Mouse (Mus musculus) CH12.LX (cell line): ENCODE results near the gene Nradd.

ENCODE experiments used
- BHLHE40 ChIP-seq: IDR thresholded peaks from 2 replicates; pipeline ENCODE4 v1.6.1; 2011; ENCODE audit warnings: mild to moderate bottlenecking, low read depth, low read length, improper control_type of control experiment
- CTCF ChIP-seq, 2 experiments: IDR thresholded peaks in 1 of 2; conservative IDR thresholded peaks in 1 of 2; 2 replicates each; pipeline ENCODE4 v1.5.1; 2011 to 2012; ENCODE audit warnings: low read depth in 2 of 2, low read length in 2 of 2, improper control_type of control experiment in 1 of 2, inconsistent platforms in 1 of 2, mild to moderate bottlenecking in 1 of 2, moderate library complexity in 1 of 2
- E2F4 ChIP-seq: IDR thresholded peaks from 2 replicates; pipeline ENCODE4 v1.6.1; 2011; ENCODE audit warnings: low read depth, low read length, improper control_type of control experiment; ENCODE audit not compliant: insufficient replicate concordance
- EP300 ChIP-seq: IDR thresholded peaks from 2 replicates; pipeline ENCODE4 v1.6.1; 2011; ENCODE audit warnings: low read length, improper control_type of control experiment
- MAFK ChIP-seq: IDR thresholded peaks from 2 replicates; pipeline ENCODE4 v1.6.1; 2011; ENCODE audit warnings: low read length, improper control_type of control experiment; ENCODE audit not compliant: insufficient replicate concordance
- MXI1 ChIP-seq: IDR thresholded peaks from 2 replicates; pipeline ENCODE4 v1.6.1; 2011; ENCODE audit warnings: mild to moderate bottlenecking, low read depth, low read length, improper control_type of control experiment
- PAX5 ChIP-seq: IDR thresholded peaks from 2 replicates; pipeline ENCODE4 v1.6.1; 2012; ENCODE audit warnings: low read length, inconsistent platforms, mixed read lengths
- POLR2A ChIP-seq: IDR thresholded peaks from 2 replicates; pipeline ENCODE4 v1.6.1; 2011; ENCODE audit warnings: low read depth, mild to moderate bottlenecking, improper control_type of control experiment, low read length
- SMC3 ChIP-seq: IDR thresholded peaks from 2 replicates; pipeline ENCODE4 v1.6.1; 2011; ENCODE audit warnings: low read depth, low read length, improper control_type of control experiment
- TCF12 ChIP-seq: IDR thresholded peaks from 2 replicates; pipeline ENCODE4 v1.6.1; 2014; ENCODE audit warnings: low read depth, mild to moderate bottlenecking, inconsistent platforms, low read length, improper control_type of control experiment
- USF2 ChIP-seq: conservative IDR thresholded peaks from 2 replicates; pipeline ENCODE4 v1.6.1; 2011; ENCODE audit warnings: low read depth, low read length, improper control_type of control experiment
- ZKSCAN1 ChIP-seq: IDR thresholded peaks from 2 replicates; pipeline ENCODE4 v1.6.1; 2012; ENCODE audit warnings: low read depth, inconsistent platforms, low read length, improper control_type of control experiment, borderline replicate concordance

DNA sequence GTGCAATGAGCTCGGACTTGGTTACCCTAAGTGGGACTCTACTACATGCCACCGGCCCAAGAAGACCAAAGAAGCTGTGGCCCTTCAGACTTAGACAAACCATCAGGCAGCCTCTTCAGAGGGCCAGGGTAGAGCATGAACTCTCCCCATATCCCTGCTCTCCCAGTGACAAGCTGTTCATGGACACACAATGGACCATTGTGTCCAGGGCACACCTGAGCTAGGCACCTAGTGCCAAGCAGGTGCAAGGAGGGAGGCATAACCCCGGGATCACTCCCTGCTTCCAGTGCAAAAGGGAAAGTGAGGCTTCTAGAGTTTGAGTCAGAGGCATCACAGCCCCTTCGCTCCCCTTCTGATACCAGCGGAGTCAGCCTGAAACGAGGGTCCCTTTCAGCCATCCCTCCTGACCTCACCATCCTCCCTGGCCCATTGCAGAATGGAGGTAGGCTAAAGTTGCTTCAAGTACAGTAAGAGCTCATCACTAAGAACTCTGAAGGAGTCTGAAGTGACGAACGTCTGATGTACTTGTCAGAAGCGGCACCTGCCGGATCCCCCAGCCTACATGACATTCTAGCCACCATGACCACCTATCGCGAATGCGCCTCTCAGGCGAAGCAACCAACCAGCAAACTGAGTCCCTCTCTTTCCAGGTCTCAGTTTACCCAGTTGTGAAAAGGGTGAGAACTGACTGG, 28.9 kb upstream of the Nradd start:
- no peak for TF ChIP-seq CTCF (conservative IDR thresholded peaks at IDR 0.05 in 1 of 2, IDR thresholded peaks at IDR 0.05 in 1 of 2; ENCODE audit: low read depth in 2 of 2, low read length in 2 of 2)
- TF ChIP-seq POLR2A: no peak
- no peak for TF ChIP-seq BHLHE40
- TF ChIP-seq EP300: no peak
- no peak for TF ChIP-seq E2F4
- TF ChIP-seq TCF12: no peak
- TF ChIP-seq ZKSCAN1: no peak
- TF ChIP-seq SMC3: no peak
- TF ChIP-seq MXI1: no peak
- TF ChIP-seq MAFK: no peak
- no peak for TF ChIP-seq USF2
- no peak for TF ChIP-seq PAX5
